Mouse (Mus musculus): ENCODE results near the gene Klhl5. TPM values are rescaled to one million over a fixed set of nuclear protein-coding genes. Genes with fewer than 3 reads are reported as not detected.
A peak's percentile ranks its signal among the peaks of the same experiment; 100 is the strongest.

Gene Klhl5
- polyA plus RNA-seq, 1 experiment from 2014 or later: 4.2 TPM

DNA sequence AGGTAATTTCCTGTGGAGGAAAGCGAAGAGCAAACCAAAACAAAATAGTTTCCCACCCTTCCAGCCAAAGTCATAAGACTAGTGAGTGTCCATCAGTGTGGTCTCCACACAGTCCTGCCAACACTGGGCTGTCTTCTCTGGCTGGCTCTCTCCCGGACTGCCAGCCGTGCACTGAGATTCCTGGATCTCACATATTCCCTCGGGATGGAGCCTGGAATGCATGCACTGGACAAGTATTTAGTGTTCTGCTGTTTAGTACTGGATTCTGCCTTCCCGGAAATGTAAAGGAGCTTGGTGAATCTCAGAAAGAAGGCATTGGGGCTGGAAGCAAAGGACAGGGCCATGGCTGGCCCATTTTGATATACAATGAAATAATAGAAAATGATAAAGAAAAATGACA is 55.7 kb downstream of the Klhl5 start:
- Histone ChIP-seq H3K9me3 (replicated peaks) (no peaks in the 10 kb centered on the region), H3K4me3 (replicated peaks) (no peak overlapping the region), H3K4me1 (replicated peaks) (no peaks in the 10 kb centered on the region), H3K9ac (no peak overlapping the region), H3K4me2 (no peak overlapping the region), H3K27ac (replicated peaks) (no peak overlapping the region), H3K27me3 (no peaks in the 10 kb centered on the region), H3K36me3 (replicated peaks) (peaks cover 4% of the 10 kb centered on the region; the same call in 1 of the 2 replicates)
- ATAC-seq (ENCODE audit: insufficient read depth): no peak
- WGBS (ENCODE audit: insufficient replicate concordance): 71% methylated on average over 5 of the region's 5 CpGs

DNA sequence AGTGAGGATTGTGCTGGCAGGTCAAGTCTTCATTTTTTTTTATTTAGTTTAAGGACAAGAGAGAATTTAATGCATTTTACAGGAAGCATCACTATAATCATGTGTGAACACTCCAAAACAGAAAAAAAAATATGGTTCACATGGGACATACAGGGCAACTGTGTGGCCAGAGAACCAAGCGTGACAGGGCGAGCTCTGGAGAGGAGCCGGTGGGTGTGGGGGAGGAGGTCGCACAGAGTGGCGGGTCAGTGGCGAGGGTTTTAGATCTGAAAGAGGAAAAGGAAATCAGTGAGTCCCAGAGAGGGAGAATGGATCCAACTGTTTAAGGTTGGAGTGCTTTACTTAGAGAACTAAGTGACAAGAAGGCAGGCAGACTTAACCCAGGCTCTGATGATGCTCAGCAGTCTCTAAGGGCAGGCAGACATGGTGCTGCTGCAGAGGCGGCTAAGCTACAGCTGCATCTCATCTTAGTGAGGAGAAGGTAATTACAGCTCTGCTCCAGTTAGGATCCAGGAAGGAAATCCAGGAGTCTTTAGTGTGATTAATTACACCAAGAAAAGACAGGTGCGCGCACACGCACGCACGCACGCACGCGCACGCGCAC is 56.3 kb downstream of the Klhl5 start:
- Histone ChIP-seq H3K27ac (replicated peaks) (no peak overlapping the region), H3K36me3 (replicated peaks) (peaks cover 4% of the 10 kb centered on the region; the same call in 1 of the 2 replicates), H3K9me3 (replicated peaks) (no peaks in the 10 kb centered on the region), H3K27me3 (no peaks in the 10 kb centered on the region), H3K4me3 (replicated peaks) (no peak overlapping the region), H3K9ac (no peak overlapping the region), H3K4me1 (replicated peaks) (no peaks in the 10 kb centered on the region), H3K4me2 (no peak overlapping the region)
- 83% methylated on average over 17 of the region's 17 CpGs for WGBS (ENCODE audit: insufficient replicate concordance)
- no peak for ATAC-seq (ENCODE audit: insufficient read depth)

DNA sequence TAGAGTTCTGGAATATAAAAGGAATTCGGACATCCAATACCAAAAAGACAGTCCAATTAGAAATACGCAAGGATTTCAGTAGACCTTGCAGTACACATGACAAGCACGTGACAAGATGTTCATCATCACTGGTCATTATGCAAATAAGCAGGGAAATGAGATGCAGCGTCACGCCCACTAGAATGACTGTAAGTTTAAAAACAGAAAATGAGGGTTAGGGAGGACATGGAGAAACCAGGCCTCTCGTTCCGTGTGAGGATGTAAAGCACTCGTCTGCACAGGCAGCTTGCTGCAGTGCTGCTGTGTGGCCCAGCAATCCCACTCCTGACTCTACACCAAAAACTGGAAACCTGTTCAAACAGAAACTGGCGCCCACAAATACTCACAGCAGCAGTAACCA is 62.9 kb downstream of the Klhl5 start:
- Histone ChIP-seq H3K4me3 (replicated peaks) (no peak overlapping the region), H3K9ac (no peak overlapping the region), H3K4me2 (no peak overlapping the region), H3K4me1 (replicated peaks) (no peaks in the 10 kb centered on the region), H3K27ac (replicated peaks) (no peak overlapping the region), H3K27me3 (no peaks in the 10 kb centered on the region), H3K9me3 (replicated peaks) (no peaks in the 10 kb centered on the region), H3K36me3 (replicated peaks) (no peaks in the 10 kb centered on the region)
- no peak for ATAC-seq (ENCODE audit: insufficient read depth)
- WGBS (ENCODE audit: insufficient replicate concordance): 72% methylated on average over 9 of the region's 9 CpGs

DNA sequence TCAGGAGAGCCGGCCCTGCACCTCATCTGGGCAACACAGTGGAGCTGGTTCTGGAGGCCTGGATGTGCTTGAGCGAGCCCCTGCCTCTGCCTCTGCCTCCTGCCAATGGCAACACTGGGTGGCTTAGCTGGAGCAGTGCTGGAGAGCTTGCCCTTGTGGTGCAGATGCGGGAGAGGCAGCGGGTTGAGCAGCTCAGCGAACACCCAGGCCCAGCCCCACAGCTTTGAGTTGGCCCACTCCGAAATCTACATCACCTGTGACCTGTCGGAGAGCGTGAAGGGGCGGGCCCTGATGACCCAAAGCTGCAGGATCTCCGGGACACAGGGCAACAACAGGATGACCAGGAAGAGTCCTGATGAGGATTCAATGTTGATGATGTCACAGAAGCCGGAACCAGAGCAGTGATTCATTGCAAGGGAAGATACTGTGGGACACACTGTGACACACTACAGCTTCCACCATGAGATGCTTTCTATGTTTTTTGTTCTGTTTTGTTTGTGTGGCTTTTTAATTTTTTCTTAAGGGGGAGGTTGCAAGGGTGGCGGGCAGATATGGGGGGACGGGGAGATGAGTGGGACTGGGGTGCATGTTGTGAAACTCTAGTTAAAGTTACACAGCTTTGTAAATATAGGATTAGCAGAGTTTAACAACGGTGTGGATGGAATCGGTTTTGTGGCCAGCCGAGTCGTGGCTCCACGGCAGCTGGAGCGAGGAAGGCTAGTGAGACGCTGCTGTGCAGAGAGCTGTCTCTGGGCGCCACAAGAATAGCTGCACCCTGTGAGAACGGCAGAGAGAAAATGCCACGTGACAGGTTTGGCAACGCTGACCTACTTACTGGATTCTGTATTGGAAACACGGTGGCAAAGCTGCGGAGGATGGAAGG is 67.9 kb downstream of the Klhl5 start:
- WGBS (ENCODE audit: insufficient replicate concordance): 58% methylated on average over 26 of the region's 26 CpGs
- Histone ChIP-seq H3K4me3 (replicated peaks) (peak overlapping the region; percentile 22; the same call in 1 of the 2 replicates), H3K9me3 (replicated peaks) (no peaks in the 10 kb centered on the region), H3K27ac (replicated peaks) (peak overlapping the region; percentile 41; the same call in 1 of the 2 replicates), H3K4me1 (replicated peaks) (0 out of 2 replicates have a peak, but pooled peaks cover 3% of the 10 kb centered on the region), H3K9ac (no peak overlapping the region), H3K36me3 (replicated peaks) (no peaks in the 10 kb centered on the region), H3K27me3 (no peaks in the 10 kb centered on the region), H3K4me2 (peak overlapping the region; percentile 43)
- ATAC-seq (ENCODE audit: insufficient read depth): peak; percentile 58

DNA sequence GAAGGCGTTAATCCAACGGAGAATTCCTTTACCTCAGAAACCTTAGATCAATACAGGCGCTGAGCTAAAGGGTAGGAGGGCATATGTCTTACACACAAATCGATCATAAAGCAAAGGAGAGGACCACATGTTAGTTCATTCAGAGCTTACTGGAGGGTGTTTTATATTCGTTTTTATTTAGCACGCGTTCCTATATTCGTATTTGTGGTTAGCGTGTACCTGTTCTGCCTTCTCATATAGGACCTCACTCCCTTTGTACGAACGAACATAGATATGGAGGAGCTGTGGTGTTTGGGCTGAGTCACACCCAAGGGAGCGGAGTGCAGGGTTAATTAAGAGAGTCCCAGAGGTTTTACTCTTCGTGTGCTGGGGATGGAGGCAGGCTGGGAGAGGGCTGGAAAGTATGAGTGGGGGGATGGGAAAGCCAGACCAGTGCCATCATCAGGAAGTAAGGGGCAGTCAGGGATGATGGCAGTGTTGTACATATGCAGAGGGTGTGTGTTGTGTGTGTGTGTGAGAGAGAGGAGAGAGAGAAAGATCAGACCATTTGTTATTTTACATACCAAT is 68.7 kb downstream of the Klhl5 start:
- ATAC-seq (ENCODE audit: insufficient read depth): no peak

DNA sequence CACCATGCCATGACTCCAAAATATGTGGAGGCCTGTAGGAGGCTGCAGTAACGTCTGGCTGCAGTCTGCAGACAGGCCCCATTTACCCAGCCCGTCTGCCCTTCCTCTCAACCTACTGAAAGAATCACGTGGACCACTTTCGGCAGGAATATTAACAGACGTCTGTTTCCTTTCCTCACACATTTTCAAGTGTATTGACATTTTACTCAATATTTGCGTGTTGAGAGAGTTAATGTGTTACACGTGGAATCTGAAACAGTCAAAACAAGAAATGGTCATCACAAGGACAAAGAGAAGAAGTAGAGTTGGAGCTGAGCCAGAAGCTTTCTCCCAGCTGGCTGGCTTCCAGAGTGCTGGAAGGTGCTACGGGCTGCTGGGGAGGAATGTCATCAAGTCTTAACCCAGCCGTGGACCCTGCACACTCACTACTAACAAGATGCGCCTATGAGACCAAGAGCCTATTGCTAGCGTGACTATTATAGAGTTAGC is 69.7 kb downstream of the Klhl5 start:
- Histone ChIP-seq H3K9ac (no peak overlapping the region), H3K4me1 (replicated peaks) (0 out of 2 replicates have a peak, but pooled peaks cover 3% of the 10 kb centered on the region), H3K36me3 (replicated peaks) (no peaks in the 10 kb centered on the region), H3K9me3 (replicated peaks) (no peaks in the 10 kb centered on the region), H3K27me3 (no peaks in the 10 kb centered on the region), H3K27ac (replicated peaks) (no peak overlapping the region), H3K4me2 (no peak overlapping the region), H3K4me3 (replicated peaks) (no peak overlapping the region)
- no peak for ATAC-seq (ENCODE audit: insufficient read depth)
- 60% methylated on average over 11 of the region's 11 CpGs for WGBS (ENCODE audit: insufficient replicate concordance)

More for the DNA sequence above, 68.7 kb downstream of the Klhl5 start:
- peak overlapping the region; percentile 43 for H3K4me2 ChIP-seq
- 0 out of 2 replicates have a peak, but pooled peaks cover 3% of the 10 kb centered on the region for H3K4me1 ChIP-seq (replicated peaks)
- peak overlapping the region; percentile 22; the same call in 1 of the 2 replicates for H3K4me3 ChIP-seq (replicated peaks)
- H3K9ac ChIP-seq: no peak overlapping the region
- no peaks in the 10 kb centered on the region for H3K9me3 ChIP-seq (replicated peaks)
- no peaks in the 10 kb centered on the region for H3K36me3 ChIP-seq (replicated peaks)
- no peaks in the 10 kb centered on the region for H3K27me3 ChIP-seq
- 60% methylated on average over 13 of the region's 13 CpGs for WGBS (ENCODE audit: insufficient replicate concordance)
- peak overlapping the region; percentile 41; the same call in 1 of the 2 replicates for H3K27ac ChIP-seq (replicated peaks)

DNA sequence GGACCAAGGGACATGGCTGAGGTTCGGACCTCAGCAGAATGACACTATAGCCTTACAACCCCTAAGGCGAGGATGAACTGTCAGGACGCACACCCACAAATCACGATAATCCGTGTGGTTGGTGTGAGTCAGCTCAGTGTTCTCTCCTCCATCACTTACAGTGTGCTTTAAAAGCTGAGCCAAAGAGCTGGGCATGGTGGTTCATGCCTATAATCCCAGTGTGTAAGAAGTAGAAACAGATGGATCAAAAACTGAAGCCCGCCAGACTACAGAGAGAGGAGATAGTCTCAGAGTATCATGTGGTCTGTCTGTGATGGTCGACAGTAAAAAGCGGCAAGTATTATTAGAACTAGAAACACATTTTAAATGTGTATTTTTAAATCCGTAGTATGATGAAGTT is 71.1 kb downstream of the Klhl5 start:
- Histone ChIP-seq H3K9me3 (replicated peaks) (no peaks in the 10 kb centered on the region), H3K27ac (replicated peaks) (no peak overlapping the region), H3K4me1 (replicated peaks) (0 out of 2 replicates have a peak, but pooled peaks cover 3% of the 10 kb centered on the region), H3K36me3 (replicated peaks) (no peaks in the 10 kb centered on the region), H3K9ac (no peak overlapping the region), H3K4me3 (replicated peaks) (no peak overlapping the region), H3K4me2 (no peak overlapping the region), H3K27me3 (no peaks in the 10 kb centered on the region)
- ATAC-seq (ENCODE audit: insufficient read depth): no peak
- WGBS (ENCODE audit: insufficient replicate concordance): 77% methylated on average over 9 of the region's 9 CpGs

DNA sequence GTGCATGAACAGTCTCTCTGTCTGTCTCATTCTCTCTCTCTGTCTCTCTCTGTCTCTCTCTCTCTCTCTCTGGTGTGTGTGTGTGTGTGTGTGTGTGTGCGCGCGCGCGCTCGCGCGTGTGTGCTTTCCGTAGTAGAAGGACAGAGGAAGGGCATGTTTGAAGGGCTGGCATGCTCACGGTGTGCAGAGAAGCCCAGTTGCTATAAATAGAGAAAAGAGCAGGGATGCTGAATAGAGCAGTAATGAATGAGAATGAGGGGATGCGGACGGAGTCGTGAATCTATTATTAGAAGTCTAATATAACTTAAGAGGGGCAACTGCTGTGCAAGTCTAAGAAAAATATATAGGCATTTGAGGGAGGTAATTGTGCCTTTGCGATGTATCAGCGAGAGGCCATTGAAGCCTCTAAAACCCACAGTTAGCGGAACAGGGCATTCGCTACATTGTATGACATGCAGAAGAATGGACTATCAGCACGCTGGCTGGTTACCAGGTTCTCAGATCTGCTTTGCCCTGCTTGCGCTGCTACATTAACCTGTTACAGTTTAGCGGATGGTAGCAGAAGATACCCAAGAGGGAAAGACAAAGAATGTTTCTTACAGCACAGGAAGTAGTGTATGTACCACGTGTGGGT is 73.9 kb downstream of the Klhl5 start:
- 75% methylated on average over 21 of the region's 21 CpGs for WGBS (ENCODE audit: insufficient replicate concordance)
- Histone ChIP-seq H3K4me1 (replicated peaks) (0 out of 2 replicates have a peak, but pooled peaks cover 3% of the 10 kb centered on the region), H3K9ac (no peak overlapping the region), H3K4me3 (replicated peaks) (no peak overlapping the region), H3K4me2 (no peak overlapping the region), H3K27me3 (no peaks in the 10 kb centered on the region), H3K36me3 (replicated peaks) (no peaks in the 10 kb centered on the region), H3K9me3 (replicated peaks) (no peaks in the 10 kb centered on the region), H3K27ac (replicated peaks) (no peak overlapping the region)
- no peak for ATAC-seq (ENCODE audit: insufficient read depth)

DNA sequence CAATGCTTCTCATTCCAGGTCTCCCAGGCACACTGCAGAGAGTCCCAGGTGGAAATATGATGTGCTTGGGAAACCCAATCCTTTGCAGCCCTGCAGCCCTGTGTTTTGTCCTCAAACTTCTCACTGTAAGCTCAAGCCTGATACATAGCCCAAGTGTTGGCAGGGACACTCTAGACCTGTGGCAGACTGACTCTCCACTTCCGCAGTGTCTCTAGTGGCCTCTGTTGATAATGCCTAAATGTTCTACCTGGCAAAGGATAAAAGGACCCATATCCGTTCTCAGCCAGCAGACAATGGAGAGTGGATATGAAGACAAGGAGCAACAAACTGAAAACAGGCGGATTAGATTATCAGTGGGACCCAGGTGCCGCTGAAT is 74.4 kb downstream of the Klhl5 start:
- Histone ChIP-seq H3K4me1 (replicated peaks) (0 out of 2 replicates have a peak, but pooled peaks cover 3% of the 10 kb centered on the region), H3K36me3 (replicated peaks) (no peaks in the 10 kb centered on the region)
- WGBS (ENCODE audit: insufficient replicate concordance): 60% methylated on average over 4 of the region's 4 CpGs

DNA sequence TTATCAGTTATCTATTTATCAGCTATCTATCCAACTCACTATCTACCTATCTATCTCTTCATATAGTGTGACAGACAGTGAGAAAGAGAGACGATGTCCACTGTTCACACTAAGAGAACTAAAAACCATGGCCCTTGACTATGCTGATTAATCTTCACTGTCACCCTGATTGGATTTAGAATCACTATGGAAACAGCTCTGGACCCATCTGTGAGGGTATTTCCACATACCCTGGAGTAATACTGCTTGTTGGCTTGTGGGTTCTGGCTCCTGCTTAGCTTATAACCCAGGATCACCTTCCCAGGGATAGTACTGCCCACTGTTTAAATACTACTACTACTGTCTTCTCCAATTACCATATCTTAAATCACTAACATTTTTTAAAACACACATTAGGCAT is 74.9 kb downstream of the Klhl5 start:
- 82% methylated on average over 1 of the region's 1 CpGs for WGBS (ENCODE audit: insufficient replicate concordance)

More for the DNA sequence above, 74.4 kb downstream of the Klhl5 start:
- no peaks in the 10 kb centered on the region for H3K9me3 ChIP-seq (replicated peaks)
- no peak overlapping the region for H3K9ac ChIP-seq
- H3K4me3 ChIP-seq (replicated peaks): no peak overlapping the region
- no peaks in the 10 kb centered on the region for H3K27me3 ChIP-seq
- H3K4me2 ChIP-seq: no peak overlapping the region
- no peak for ATAC-seq (ENCODE audit: insufficient read depth)
- H3K27ac ChIP-seq (replicated peaks): no peak overlapping the region

More for the DNA sequence above, 74.9 kb downstream of the Klhl5 start:
- H3K9me3 ChIP-seq (replicated peaks): no peaks in the 10 kb centered on the region
- no peaks in the 10 kb centered on the region for H3K27me3 ChIP-seq
- H3K4me3 ChIP-seq (replicated peaks): no peak overlapping the region
- H3K27ac ChIP-seq (replicated peaks): no peak overlapping the region
- H3K4me2 ChIP-seq: no peak overlapping the region
- ATAC-seq (ENCODE audit: insufficient read depth): no peak
- 0 out of 2 replicates have a peak, but pooled peaks cover 1% of the 10 kb centered on the region for H3K4me1 ChIP-seq (replicated peaks)
- H3K36me3 ChIP-seq (replicated peaks): no peaks in the 10 kb centered on the region
- H3K9ac ChIP-seq: no peak overlapping the region
